Mouse (Mus musculus) gastrocnemius, postnatal 36 days (tissue): ENCODE measurements around the gene Tmub2. TPM values are rescaled to one million over a fixed set of nuclear protein-coding genes. Genes with fewer than 3 reads are reported as not detected.

Experiments used
- DNase-seq, 2 experiments: peaks; one replicate each; pipeline ENCODE4 v3.0.0; 2022
- intact Hi-C: fragments of 180-260 bp; cut with DNase I; formaldehyde crosslinking; loops from one replicate; pipeline ENCODE4 v1.15.1; 2025
- total RNA-seq, 2 experiments: library from RNA; stranded (reverse); gene quantifications; 2 replicates each; pipeline ENCODE4 v1.2.3; 2021

Gene Tmub2
- total RNA-seq, 2 experiments from 2014 or later = 12.7 to 13.5 TPM

DNA sequence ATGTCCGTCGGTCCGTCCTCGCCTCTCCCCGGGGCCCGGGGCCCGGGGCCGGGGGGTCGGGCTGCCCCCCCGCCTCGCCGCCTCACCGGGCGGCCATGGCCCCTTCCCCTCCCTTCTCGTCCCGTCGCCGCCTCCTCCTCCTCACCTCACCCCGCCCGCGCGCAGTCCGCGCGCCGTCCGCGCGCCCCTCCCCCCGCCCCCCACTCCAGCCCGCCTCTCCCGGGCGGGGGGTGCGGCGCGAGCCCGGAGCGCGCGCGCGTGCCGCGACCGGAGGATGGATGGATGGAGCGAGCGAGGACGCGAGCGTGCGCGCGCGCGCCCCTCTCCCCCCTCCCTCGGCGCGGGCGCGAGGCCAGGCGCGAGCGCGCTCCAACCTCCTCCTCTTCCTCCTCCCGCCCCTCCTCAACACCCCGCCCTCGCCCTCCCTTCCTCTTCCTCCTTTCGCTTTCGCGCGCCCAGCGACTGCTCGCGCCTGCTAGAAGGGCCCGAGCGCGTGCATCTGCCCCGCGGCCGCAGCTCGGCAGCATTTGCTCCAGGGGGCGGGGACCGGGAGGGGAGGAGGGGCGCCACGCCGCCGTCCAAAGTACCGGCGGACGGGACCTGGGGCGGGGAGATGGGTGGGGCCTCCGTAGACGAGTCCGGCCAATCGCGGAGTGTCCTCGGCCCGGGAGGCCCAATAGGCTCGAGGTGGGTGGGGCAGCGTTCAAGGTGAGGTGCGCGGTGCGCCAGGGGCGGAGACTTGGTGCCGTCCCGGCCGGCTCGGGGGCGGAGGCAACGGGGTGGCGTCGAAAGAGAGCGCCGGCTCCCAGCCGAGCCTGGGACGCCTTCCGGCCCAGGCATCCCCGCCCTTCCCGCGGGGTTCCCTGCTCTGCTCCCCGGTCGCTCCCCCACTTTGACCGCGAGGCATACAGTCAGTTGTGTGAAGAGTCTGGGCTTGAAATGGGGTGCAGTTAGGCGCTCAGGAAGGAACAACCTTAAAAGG is 12.1 kb downstream of the Tmub2 start, which contains the start of gene Atxn7l3:
Gene Atxn7l3, minus strand, starts transcription at position 141 of the 982 bp plus-strand sequence.
- DNase-seq = peak; percentile 93 to 99
- intact Hi-C loops = no loop called here

DNA sequence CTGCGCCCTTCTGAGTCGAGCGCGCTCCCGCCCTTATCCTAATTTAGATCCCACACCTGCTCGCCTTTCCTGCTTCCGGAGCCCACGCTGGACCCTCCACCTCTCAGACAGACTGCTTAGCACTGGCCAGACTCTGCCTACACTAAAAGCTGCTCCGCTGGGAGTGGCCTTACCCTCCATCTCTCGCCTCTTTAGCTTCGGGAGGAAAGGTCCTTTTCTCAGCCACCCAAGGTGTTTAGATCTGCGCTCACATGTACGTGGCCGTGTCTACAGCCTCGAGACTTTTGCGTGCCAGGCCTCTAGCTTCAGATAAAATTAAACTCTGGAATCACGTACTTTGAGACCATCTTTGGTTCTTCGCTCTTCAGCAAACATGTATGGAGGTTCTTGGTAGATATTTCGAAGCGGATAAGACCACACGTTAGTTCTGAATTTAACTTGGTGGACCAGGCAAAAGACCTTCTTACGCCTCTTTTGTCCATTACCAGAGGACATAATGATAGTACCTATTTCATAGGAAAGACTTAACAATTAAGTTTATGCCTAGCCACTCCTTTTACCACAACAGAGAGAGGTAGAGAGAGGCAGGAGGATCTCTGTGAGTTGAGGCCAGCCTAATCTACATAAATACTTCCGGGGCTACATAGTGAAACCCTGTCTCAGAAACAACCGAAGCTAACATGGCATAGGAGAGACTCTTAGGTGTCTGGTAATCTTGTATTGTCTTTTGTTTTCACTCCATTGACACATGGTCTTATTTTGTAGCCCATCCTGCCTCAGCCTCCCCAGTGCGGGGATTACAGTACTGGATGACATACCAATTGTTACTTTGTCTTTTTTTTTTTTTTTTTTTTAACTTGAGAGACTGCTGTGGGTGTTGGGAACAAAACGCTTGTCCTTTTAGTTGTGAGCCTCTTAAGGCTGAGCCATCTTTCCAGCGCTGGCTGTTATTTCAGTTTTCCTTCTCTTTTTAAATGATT is 13.1 kb downstream of the Tmub2 start:
- DNase-seq = no peak
- intact Hi-C loops = no loop called here

- DNase-seq = no peak
- intact Hi-C loops = no loop called here
Observed at GRCm38 (mm10) chr11:102299839-102300238, 15.1 kb downstream of the Tmub2 start.

DNA sequence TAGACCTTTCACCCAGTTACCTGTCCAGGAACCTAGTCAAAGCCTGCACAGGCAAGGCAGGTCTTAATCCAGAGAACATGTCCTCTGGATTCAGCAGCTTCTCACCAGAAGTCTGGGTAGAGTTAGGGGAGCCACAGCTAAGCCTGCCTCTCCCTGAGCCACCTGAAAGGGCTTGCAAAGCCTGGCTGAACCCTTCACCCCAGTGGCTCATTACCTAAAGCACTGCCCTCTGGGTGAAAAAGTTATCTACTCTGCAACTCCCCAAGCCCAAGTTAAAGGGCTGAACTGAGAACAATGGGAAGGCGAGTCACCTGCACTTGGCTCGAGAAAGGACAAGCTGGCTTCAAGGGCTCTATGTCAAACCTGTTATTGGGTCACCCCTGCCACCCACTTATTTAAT is 19.4 kb downstream of the Tmub2 start:
- intact Hi-C loops = no loop called here

DNA sequence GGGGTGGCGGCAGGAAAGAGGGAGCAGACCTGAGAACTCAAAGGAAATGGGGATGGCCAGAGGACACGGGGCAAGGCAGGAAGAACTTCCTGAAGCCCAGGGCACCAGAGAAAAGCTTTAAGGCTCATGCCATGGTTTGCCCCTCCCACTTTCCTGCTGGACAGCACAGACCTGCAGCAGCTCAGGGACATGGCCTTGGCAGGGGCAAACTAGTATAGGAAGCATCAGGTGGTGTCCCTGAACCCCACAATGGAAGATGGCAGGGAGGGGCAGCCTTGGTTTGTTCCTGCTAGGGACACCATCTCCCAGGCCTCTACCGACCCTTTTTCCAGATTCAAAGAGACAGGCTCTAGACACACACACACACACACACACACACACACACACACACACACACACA is 20.6 kb downstream of the Tmub2 start:
- no peak for DNase-seq
- intact Hi-C loops = no loop called here

More for the DNA sequence above, 19.4 kb downstream of the Tmub2 start:
- DNase-seq = no peak

GRCm38 (mm10) chr11:102308104-102308503 is 23.4 kb downstream of the Tmub2 start:
- no peak for DNase-seq
- intact Hi-C loops = loop anchor here (1.0 kb wide), 1 partner anchor 122 kb away; the partner anchor contains the start of gene Grn

GRCm38 (mm10) chr11:102308979-102309378 is 24.2 kb downstream of the Tmub2 start:
- intact Hi-C loops = loop anchor here (1.0 kb wide), 1 partner anchor 121 kb away; the partner anchor contains the start of gene Grn
- DNase-seq = peak; percentile 95

GRCm38 (mm10) chr11:102309821-102310617 is 25.3 kb downstream of the Tmub2 start:
- intact Hi-C loops = no loop called here
- no peak for DNase-seq

DNA sequence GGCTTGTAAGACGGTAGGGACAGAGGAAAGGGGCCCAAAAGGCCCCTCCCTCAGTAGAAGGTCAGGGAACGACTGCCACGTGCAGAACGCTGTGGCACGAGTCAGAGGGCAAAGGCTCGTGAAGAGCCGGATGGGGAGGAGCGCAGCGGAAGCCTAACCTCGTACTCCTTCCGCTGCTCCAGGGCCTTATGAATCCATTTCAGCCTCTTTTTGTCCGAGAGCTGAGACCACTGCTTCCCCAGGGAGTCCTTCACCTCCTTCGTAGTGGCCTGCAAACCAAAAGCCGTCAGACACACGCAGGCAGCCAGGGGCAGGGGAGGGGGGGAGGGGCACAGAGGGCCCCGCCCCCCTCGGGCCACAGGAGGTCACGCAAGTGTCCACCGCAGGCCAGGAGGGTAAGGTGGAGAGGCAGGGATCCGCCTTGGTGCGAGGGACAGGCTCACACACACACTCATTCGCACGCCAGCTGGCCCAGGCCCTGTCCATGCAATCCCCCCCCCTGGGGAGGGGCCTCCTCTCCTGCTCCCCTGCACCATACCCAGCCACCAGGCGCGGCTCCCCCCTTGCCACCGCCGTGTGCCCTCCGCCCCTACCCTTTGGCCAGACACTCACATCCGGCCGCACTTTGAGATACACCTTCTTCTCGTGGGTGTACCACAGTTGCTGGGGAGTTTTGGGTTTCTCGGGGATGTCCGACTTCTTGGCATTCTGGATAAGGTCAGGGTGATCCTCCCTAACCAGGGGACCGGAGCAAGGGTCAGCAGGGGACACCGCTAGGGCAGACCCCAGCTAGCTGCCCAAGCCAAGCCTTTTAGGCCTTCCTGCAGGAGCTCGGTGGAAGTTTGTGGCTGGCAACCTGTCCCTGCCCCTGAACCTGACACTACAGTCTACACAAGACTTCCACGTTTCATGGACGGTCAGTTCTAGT is 26.3 kb downstream of the Tmub2 start:
- no peak for DNase-seq
- intact Hi-C loops = no loop called here

GRCm38 (mm10) chr11:102311966-102312365 is 27.2 kb downstream of the Tmub2 start:
- intact Hi-C loops = no loop called here
- no peak for DNase-seq

DNA sequence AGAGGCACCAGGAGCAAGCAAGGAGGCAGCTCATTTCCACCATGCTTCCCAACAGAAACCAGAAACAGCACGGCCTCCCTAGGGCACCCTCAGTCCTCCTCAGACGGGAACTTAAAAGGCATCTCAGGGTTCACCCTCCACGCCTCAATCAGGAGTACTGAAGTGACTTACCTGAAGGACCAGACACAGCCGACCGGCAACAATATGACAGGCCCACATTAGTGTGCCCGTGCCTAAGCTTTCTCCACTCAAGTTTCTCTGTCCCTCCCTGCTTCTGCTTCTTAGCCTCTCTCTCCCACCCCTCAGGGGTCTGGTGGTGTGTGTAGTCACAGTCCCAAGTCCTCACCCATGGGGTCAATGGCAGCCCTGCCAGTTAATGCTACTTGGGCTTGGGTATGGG is 27.9 kb downstream of the Tmub2 start:
- no peak for DNase-seq
- intact Hi-C loops = no loop called here

- intact Hi-C loops = no loop called here
Observed at GRCm38 (mm10) chr11:102314321-102314720, 29.6 kb downstream of the Tmub2 start.

DNA sequence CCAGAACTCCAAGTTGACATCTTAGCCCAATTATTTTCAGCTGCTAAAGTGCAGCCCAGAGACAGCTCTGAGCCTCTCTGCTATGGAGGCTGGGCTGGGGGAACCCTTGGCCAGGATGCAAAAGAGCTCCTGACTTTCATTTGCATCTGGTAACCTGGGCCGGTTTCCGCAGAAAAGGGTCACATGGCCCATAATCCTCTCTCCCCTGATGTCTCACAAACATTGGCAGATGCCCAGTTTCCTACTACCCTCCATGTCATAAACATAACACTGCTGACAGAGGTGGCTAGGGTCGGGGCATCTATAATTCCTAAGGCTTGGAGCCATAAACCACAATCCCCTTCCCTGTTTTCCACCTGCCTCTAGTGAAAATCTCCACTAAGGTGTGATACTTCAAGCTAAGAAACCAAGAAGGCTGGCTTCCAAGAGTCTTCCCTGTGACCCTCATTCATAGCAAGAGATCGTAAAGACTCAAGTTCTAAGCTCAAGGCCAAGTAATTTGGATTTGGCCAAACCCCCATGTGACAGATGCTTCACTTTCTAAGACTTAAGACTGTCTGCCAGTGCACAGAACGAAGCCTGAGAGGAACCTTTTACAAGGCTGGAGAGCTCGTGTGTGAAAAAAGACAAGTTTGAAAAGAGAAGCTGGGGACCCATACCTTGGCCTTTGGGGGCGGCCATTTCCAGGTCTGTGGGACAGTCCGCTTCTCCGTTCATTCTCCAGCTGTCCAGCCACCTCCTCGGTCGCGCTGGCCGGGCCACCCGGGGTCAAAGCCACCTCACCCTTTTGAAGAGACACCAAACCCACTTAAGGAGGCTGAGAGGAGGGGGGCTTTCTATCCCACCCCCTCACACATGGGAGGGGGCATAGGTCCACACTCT is 31.2 kb downstream of the Tmub2 start:
- intact Hi-C loops = no loop called here

More at GRCm38 (mm10) chr11:102314321-102314720, 29.6 kb downstream of the Tmub2 start:
- no peak for DNase-seq

DNA sequence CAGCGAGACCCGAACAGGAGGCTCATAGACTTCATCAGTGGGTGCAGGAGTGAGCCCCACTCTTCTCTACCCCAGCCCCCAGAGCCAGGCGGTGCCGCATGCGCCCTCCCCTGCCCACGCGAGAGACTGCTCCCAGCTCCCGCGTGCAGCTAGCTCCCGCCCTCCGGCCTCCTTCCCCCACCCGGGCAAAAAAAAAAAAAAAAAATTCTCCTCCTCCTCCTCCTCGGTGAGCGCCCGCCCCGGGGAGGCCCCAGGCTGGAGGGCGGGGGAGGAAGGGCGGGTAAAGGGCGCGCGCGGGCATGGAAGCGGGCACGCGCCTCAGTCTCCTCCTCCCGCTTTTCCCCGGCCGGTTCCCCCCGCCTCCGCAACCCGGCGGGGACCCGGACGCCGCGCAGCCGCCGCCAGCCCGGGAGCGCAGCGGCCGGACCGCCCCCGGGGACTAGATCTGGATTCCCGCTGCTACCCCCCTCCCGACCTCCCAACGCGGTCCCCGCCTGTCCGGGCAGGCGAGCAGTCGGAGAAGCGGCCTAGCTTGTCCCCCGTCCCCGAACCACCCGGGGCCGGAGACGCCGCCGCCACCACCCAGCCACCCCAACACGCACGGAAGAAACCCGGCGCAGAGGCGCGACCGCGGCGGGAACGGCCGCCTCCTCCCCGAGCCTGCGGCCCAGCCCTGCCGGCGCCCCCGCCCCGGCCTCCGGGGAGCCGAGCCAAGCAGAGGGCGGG is 32.0 kb downstream of the Tmub2 start:
- intact Hi-C loops = no loop called here
- DNase-seq = peak; percentile 84 to 85

More for the DNA sequence above, 31.2 kb downstream of the Tmub2 start:
- DNase-seq = no peak

- DNase-seq = peak in 1 of 2 experiments; percentile 60
- intact Hi-C loops = no loop called here
Observed at GRCm38 (mm10) chr11:102317298-102317900, 32.7 kb downstream of the Tmub2 start.

- intact Hi-C loops = no loop called here
- peak; percentile 69 to 73 for DNase-seq
Observed at GRCm38 (mm10) chr11:102317901-102318575, 33.3 kb downstream of the Tmub2 start.
